Mouse (Mus musculus): Measurements from ENCODE around the gene Ddc. TPM values are rescaled to one million over a fixed set of nuclear protein-coding genes. Genes with fewer than 3 reads are reported as not detected.

The Ddc gene
- polyA plus RNA-seq, 1 experiment from 2014 or later, result 12.4 TPM

DNA sequence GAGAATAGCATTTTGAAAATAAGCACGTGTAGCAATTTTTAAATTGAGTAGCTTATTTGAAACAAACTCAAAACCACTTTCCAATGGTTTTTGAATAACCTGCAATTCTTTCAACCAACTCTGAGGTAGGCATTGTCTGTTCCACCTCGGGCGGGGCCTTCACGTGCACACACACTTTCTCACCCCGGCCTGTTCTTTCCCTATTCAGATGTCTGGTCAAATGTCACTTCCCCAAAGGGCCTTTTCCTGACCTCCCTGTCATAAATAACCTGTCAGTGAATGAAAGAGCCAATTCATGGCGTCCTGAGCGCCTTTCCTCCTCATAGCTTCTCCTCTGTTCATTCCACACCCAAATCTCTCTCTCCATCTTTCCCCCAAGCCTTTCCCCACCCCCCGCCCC, 64.8 kb downstream of the Ddc start:
- no peak for TF ChIP-seq CTCF (IDR thresholded peaks at IDR 0.05)
- TF ChIP-seq EP300 (IDR thresholded peaks at IDR 0.05), result no peak
- H3K4me1 ChIP-seq (ENCODE audit: insufficient read depth, low read depth, low read length), result peaks cover 28% of the 10 kb centered on the region; the same call in 1 of the 2 replicates
- no peaks in the 10 kb centered on the region for H3K27me3 ChIP-seq (replicated peaks; ENCODE audit: insufficient read depth, low read length)
- H3K27ac ChIP-seq (ENCODE audit: low read length), result peak overlapping the region; percentile 74
- H3K4me2 ChIP-seq (replicated peaks; ENCODE audit: low read depth, low read length), result no peak overlapping the region
- H3K9me3 ChIP-seq (ENCODE audit: low read length), result no peaks in the 10 kb centered on the region
- ATAC-seq (no peak), DNase-seq (ENCODE audit: low spot score) (no peak)
- no peak overlapping the region for H3K4me3 ChIP-seq (ENCODE audit: low read depth, low read length)
- WGBS, result 42% methylated on average over 8 of the region's 8 CpGs
- no peak overlapping the region for H3K9ac ChIP-seq (replicated peaks; ENCODE audit: low read depth)
- H3K36me3 ChIP-seq (ENCODE audit: insufficient read depth, low read length), result no peaks in the 10 kb centered on the region

DNA sequence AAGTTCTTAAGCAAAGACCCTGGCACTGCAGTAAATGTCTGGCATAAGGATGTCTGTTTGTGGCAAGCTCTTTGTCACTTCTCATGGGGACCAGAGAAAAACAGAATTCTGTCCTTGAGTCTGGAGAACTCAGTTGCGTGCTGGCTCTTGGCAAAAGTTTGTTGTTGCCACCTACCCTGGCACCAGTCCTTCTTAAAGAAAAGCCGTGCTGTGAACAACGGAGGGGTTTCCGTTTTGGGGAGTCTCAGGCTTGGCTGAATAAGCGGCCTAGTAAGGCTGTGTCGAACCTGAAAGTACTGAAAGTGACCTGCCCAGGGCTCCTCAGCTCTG, 65.2 kb downstream of the Ddc start:
- WGBS, result 24% methylated on average over 6 of the region's 6 CpGs
- H3K27ac ChIP-seq (ENCODE audit: low read length), result peak overlapping the region; percentile 74

DNA sequence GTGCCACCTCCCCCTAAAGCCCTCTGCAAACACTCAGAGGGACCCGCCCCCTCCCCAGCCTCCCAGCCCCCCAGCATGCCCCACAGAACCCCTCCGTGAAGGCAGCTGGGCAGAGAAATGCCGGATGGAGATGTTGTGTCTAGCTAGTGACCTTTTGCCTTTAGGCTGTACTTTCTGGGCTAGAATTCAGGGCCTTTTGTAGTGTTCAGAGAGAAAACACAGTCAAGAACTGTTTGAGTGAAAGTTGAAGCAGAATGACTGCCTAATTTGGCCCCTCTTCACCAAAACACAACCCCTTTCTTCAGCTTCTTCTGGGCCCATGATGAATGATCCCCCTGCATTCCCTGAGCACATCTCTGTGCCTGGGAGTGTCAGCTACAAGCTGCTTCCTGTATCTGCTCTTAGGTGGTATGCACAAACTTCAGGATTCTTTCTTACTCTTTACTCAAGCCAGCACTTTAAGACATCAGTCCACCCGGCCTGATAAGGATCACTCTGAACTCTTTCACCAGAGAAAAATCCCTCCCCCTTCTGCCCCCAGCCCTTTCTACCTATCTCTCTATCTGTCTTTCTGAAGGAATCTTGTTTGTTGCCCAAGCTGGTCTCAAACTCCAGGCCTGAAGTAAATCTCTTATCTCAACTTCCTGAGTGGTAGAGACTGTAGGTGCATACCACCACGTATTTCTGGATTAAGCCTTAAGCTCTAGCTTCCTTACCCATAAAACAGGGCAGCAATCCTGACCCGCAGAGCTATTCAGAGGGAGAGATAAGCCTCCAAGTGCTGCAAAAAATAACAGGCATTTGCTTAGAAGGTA, 65.8 kb downstream of the Ddc start:
- Histone ChIP-seq H3K9ac (replicated peaks; ENCODE audit: low read depth) (no peak overlapping the region), H3K27me3 (replicated peaks; ENCODE audit: insufficient read depth, low read length) (no peaks in the 10 kb centered on the region), H3K4me1 (ENCODE audit: insufficient read depth, low read depth, low read length) (peaks cover 25% of the 10 kb centered on the region; the same call in 1 of the 2 replicates), H3K9me3 (ENCODE audit: low read length) (no peaks in the 10 kb centered on the region), H3K4me3 (ENCODE audit: low read depth, low read length) (no peak overlapping the region), H3K36me3 (ENCODE audit: insufficient read depth, low read length) (no peaks in the 10 kb centered on the region), H3K4me2 (replicated peaks; ENCODE audit: low read depth, low read length) (no peak overlapping the region), H3K27ac (ENCODE audit: low read length) (peak overlapping the region; percentile 74)
- ATAC-seq, result peak; percentile 18
- no peak for TF ChIP-seq CTCF (IDR thresholded peaks at IDR 0.05)
- 9% methylated on average over 6 of the region's 6 CpGs for WGBS
- peak; percentile 49 for DNase-seq (ENCODE audit: low spot score)

More for the DNA sequence above, 65.2 kb downstream of the Ddc start:
- TF ChIP-seq CTCF (IDR thresholded peaks at IDR 0.05), result no peak
- no peak for TF ChIP-seq EP300 (IDR thresholded peaks at IDR 0.05)
- ATAC-seq (no peak), DNase-seq (ENCODE audit: low spot score) (no peak)
- Histone ChIP-seq H3K9me3 (ENCODE audit: low read length) (no peaks in the 10 kb centered on the region), H3K9ac (replicated peaks; ENCODE audit: low read depth) (no peak overlapping the region), H3K36me3 (ENCODE audit: insufficient read depth, low read length) (no peaks in the 10 kb centered on the region), H3K27me3 (replicated peaks; ENCODE audit: insufficient read depth, low read length) (no peaks in the 10 kb centered on the region), H3K4me1 (ENCODE audit: insufficient read depth, low read depth, low read length) (peaks cover 28% of the 10 kb centered on the region; the same call in 1 of the 2 replicates), H3K4me3 (ENCODE audit: low read depth, low read length) (no peak overlapping the region), H3K4me2 (replicated peaks; ENCODE audit: low read depth, low read length) (no peak overlapping the region)

DNA sequence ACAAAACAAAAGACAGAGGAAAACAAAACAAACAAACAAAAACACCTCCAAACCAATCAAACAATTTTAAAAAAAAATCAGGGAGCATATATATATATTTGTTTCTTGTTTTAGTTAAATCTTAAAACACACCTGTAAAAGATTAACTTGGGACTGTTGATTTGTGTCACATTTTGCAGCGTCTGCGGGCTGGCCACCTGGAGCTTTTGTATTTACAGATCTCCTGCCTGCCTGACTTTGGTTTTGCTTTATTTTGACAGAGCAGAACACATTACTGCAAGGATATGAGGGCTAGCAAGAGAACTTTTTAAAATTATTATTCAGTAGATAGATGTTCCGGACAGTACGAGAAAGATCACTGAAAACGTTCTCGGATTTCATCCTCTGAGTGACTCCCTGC, 66.4 kb downstream of the Ddc start:
- no peak for DNase-seq (ENCODE audit: low spot score)
- no peaks in the 10 kb centered on the region for H3K9me3 ChIP-seq (ENCODE audit: low read length)
- no peaks in the 10 kb centered on the region for H3K27me3 ChIP-seq (replicated peaks; ENCODE audit: insufficient read depth, low read length)
- no peak for ATAC-seq
- TF ChIP-seq EP300 (IDR thresholded peaks at IDR 0.05) (no peak), CTCF (IDR thresholded peaks at IDR 0.05) (no peak)
- WGBS, result 32% methylated on average over 6 of the region's 6 CpGs
- H3K9ac ChIP-seq (replicated peaks; ENCODE audit: low read depth), result no peak overlapping the region
- peaks cover 21% of the 10 kb centered on the region; the same call in 1 of the 2 replicates for H3K4me1 ChIP-seq (ENCODE audit: insufficient read depth, low read depth, low read length)
- H3K4me2 ChIP-seq (replicated peaks; ENCODE audit: low read depth, low read length), result no peak overlapping the region
- H3K4me3 ChIP-seq (ENCODE audit: low read depth, low read length), result no peak overlapping the region
- H3K27ac ChIP-seq (ENCODE audit: low read length), result peak overlapping the region; percentile 74
- H3K36me3 ChIP-seq (ENCODE audit: insufficient read depth, low read length), result no peaks in the 10 kb centered on the region

DNA sequence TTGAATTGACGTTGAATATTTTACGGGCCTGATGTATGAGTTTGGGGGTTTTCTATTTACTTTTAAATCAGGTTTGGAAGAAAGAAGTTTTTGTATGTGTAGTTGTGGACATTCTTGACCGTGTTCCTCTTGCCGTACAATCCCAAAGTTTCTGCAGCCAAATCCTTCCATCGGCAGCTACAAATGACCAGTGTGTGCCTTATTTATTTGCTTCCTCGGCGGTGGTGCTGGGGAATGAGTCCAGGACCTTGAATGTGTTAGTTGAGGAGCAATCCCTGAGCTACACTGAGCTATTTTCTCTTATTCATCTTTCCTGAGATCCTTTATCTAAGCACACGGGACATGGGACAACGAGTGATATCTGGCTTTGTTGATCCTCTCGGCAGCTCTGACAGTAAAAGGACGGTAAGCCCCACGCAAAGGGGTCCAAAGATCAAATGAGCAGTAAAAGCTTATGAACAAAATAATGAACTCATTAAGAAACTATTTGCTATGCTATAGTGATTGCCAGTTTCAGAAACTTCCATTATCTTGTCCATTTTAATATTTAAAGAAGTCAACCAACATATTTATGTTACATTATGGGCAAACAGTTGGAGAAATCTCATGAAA, 67.0 kb downstream of the Ddc start:
- WGBS, result 23% methylated on average over 12 of the region's 12 CpGs
- H3K9ac ChIP-seq (replicated peaks; ENCODE audit: low read depth), result no peak overlapping the region
- TF ChIP-seq CTCF (IDR thresholded peaks at IDR 0.05) (no peak), EP300 (IDR thresholded peaks at IDR 0.05) (no peak)
- peaks cover 21% of the 10 kb centered on the region; the same call in 1 of the 2 replicates for H3K4me1 ChIP-seq (ENCODE audit: insufficient read depth, low read depth, low read length)
- H3K4me3 ChIP-seq (ENCODE audit: low read depth, low read length), result no peak overlapping the region
- ATAC-seq (no peak), DNase-seq (ENCODE audit: low spot score) (no peak)
- H3K9me3 ChIP-seq (ENCODE audit: low read length), result no peaks in the 10 kb centered on the region
- H3K36me3 ChIP-seq (ENCODE audit: insufficient read depth, low read length), result no peaks in the 10 kb centered on the region
- H3K27ac ChIP-seq (ENCODE audit: low read length), result peak overlapping the region; percentile 68
- no peak overlapping the region for H3K4me2 ChIP-seq (replicated peaks; ENCODE audit: low read depth, low read length)
- no peaks in the 10 kb centered on the region for H3K27me3 ChIP-seq (replicated peaks; ENCODE audit: insufficient read depth, low read length)

DNA sequence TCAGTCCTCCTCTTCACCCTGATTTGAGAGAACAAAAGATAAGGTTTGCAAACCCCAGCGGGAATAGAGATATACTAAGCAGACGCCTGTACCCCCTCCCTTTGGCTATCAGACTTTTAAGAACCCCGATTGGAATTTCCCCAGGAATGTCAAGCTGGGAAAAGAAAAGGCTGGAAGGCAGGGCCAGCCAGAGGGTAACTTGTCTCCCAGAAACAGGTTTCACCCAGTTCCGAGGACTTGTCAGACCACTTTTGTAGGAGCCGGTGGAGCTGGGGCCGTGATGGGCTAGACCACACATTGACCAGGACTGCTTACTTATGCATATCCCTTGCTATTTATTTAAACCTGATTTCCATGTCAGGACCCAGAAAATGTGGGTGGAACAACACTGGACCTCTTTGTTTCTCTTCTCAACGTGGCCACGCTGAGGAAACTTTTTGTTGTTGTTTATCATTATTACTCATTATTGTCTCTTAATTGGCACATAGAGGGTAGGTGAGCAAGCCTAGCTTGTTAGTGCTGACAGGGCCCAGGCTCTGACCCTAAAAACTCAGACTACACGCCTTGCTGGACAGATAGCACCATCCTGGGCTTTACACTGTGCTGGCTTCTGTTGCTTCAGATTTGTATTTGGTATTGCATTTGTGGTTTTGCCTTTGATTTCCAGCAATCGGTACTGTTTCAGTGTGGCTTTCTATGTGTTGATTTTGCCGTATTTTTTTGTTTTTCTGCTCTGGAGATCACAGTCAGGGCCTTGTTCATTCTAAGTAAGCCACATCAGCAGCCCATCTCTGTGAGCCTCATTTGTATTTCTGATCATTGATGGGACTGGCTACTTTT, 68.6 kb downstream of the Ddc start:
- Histone ChIP-seq H3K27ac (ENCODE audit: low read length) (peak overlapping the region; percentile 27), H3K9me3 (ENCODE audit: low read length) (no peaks in the 10 kb centered on the region), H3K4me1 (ENCODE audit: insufficient read depth, low read depth, low read length) (peaks cover 22% of the 10 kb centered on the region; the same call in 1 of the 2 replicates), H3K4me2 (replicated peaks; ENCODE audit: low read depth, low read length) (peak overlapping the region; percentile 23), H3K27me3 (replicated peaks; ENCODE audit: insufficient read depth, low read length) (no peaks in the 10 kb centered on the region), H3K9ac (replicated peaks; ENCODE audit: low read depth) (no peak overlapping the region), H3K36me3 (ENCODE audit: insufficient read depth, low read length) (no peaks in the 10 kb centered on the region), H3K4me3 (ENCODE audit: low read depth, low read length) (no peak overlapping the region)
- TF ChIP-seq CTCF (IDR thresholded peaks at IDR 0.05) (no peak), EP300 (IDR thresholded peaks at IDR 0.05) (peak; percentile 66)
- DNase-seq (ENCODE audit: low spot score) (peak; percentile 80), ATAC-seq (peak; percentile 75)
- WGBS, result 36% methylated on average over 11 of the region's 11 CpGs
